ENCODE assay signal across 26 mouse cellular contexts in the genomic region with DNA sequence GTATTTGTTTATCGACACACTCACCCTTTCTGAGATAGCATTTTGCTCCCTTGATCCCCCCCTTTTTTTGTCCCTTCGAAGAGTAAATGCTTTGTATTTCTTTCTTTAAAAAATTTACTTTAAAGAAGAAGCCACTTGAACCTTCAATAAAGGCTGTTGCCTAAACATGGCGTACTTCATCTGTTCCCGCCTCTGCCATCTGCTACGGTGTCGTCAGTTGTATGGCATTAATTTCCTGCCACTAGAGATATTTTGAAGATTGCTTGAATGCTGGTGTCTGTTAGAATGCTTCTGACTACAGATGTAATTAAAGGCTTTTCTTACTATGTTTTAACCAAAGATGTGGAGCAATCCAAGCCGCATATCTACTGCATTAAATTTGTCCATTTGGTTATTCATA.
A peak's percentile ranks its signal among the peaks of the same experiment; 100 is the strongest.
DNase-seq lines count a peak whose midpoint lies in the region; ATAC-seq and TF ChIP-seq lines count a peak whose summit lies in the region.
"Had no signal": no experiment of that assay in that cellular context is flagged by ENCODE, and none has a peak within 500 bp of the region (broad histone marks: within the 10 kb centered on the region; RNA-seq: fewer than 3 reads in every experiment).

No protein-coding gene starts in this region.

- H3K9ac ChIP-seq in forebrain, embryonic 13.5 days, result no peak overlapping the region
- no peak overlapping the region for H3K9ac ChIP-seq in forebrain, embryonic 12.5 days
- H3K9ac ChIP-seq: embryonic facial prominence, embryonic 12.5 days; embryonic facial prominence, embryonic 15.5 days; heart, embryonic 13.5 days; hindbrain, embryonic 14.5 days had no signal

- no peak for TF ChIP-seq POLR2A in brain, embryonic 14.5 days (IDR thresholded peaks at IDR 0.05; ENCODE audit: borderline replicate concordance, extremely low read depth, insufficient read depth, insufficient read length, poor library complexity, severe bottlenecking)

- no peaks in the 10 kb centered on the region for H3K9me3 ChIP-seq in forebrain, embryonic 13.5 days (replicated peaks)
- H3K9me3 ChIP-seq in forebrain, embryonic 12.5 days, result no peaks in the 10 kb centered on the region
- H3K9me3 ChIP-seq: embryonic facial prominence, embryonic 12.5 days; embryonic facial prominence, embryonic 15.5 days; heart, embryonic 10.5 days; heart, embryonic 13.5 days had no signal

- peak; percentile 40; the same call in 1 of the 2 replicates for ATAC-seq in forebrain, embryonic 13.5 days
- ATAC-seq in forebrain, embryonic 12.5 days (ENCODE audit: low FRiP score), result no peak
- ATAC-seq: activated CD4-positive, CD25-positive, alpha-beta regulatory T cell, adult 4 months; hindbrain, postnatal 0 days; inflammation-experienced regulatory T-cells, adult 6 months; intestine, embryonic 16.5 days had no signal

- no peaks in the 10 kb centered on the region for H3K36me3 ChIP-seq in forebrain, embryonic 13.5 days (ENCODE audit: poor library complexity, severe bottlenecking)
- H3K36me3 ChIP-seq in forebrain, embryonic 12.5 days (replicated peaks), result no peaks in the 10 kb centered on the region
- H3K36me3 ChIP-seq: embryonic facial prominence, embryonic 12.5 days had no signal

- H3K27ac ChIP-seq in forebrain, embryonic 13.5 days, result no peak overlapping the region
- H3K27ac ChIP-seq in forebrain, embryonic 12.5 days, result no peak overlapping the region
- H3K27ac ChIP-seq: embryonic facial prominence, embryonic 12.5 days; embryonic facial prominence, embryonic 15.5 days; heart, adult 2 months; heart, embryonic 10.5 days; heart, embryonic 13.5 days; hindbrain, embryonic 14.5 days; hindbrain, postnatal 0 days had no signal

- peak; percentile 21 for DNase-seq in layer of hippocampus, adult 11-12 months (ENCODE audit: low spot score)
- DNase-seq in layer of hippocampus, adult 9-11 months, result no peak
- peak; percentile 81 for DNase-seq in brain, embryonic 14.5 days (ENCODE audit: low read depth)
- DNase-seq in kidney, adult 9 months, result no peak
- DNase-seq: adrenal gland, adult 8-10 months; adrenal gland, postnatal 25 days; cerebellum, adult 11 months; cerebellum, adult 2 months; cerebellum, adult 9-11 months; cerebellum, postnatal 25 days; gastrocnemius, postnatal 10 days; gastrocnemius, postnatal 36 days; heart, adult 2 months; heart, postnatal 14 days; heart, postnatal 4 days had no signal

- H3K4me3 ChIP-seq in forebrain, embryonic 13.5 days, result no peak overlapping the region
- no peak overlapping the region for H3K4me3 ChIP-seq in forebrain, embryonic 12.5 days (replicated peaks)
- H3K4me3 ChIP-seq: embryonic facial prominence, embryonic 12.5 days; embryonic facial prominence, embryonic 15.5 days; heart, adult 2 months; heart, embryonic 10.5 days; heart, embryonic 13.5 days had no signal

- no peaks in the 10 kb centered on the region for H3K27me3 ChIP-seq in forebrain, embryonic 13.5 days
- H3K27me3 ChIP-seq in forebrain, embryonic 12.5 days, result no peaks in the 10 kb centered on the region
- H3K27me3 ChIP-seq: embryonic facial prominence, embryonic 12.5 days; embryonic facial prominence, embryonic 15.5 days; heart, embryonic 13.5 days had no signal

- H3K4me1 ChIP-seq in forebrain, embryonic 13.5 days, result peaks cover 21% of the 10 kb centered on the region
- H3K4me1 ChIP-seq in forebrain, embryonic 12.5 days, result peaks cover 11% of the 10 kb centered on the region
- H3K4me1 ChIP-seq: embryonic facial prominence, embryonic 12.5 days; embryonic facial prominence, embryonic 15.5 days; heart, embryonic 10.5 days; heart, embryonic 13.5 days had no signal

- no peak overlapping the region for H3K4me2 ChIP-seq in forebrain, embryonic 13.5 days
- H3K4me2 ChIP-seq in forebrain, embryonic 12.5 days, result no peak overlapping the region
- H3K4me2 ChIP-seq: embryonic facial prominence, embryonic 12.5 days; embryonic facial prominence, embryonic 15.5 days; heart, embryonic 13.5 days; hindbrain, embryonic 14.5 days had no signal

- no peak for TF ChIP-seq CTCF in brain, embryonic 14.5 days (IDR thresholded peaks at IDR 0.05; ENCODE audit: borderline replicate concordance, extremely low read depth, insufficient read depth, insufficient read length)

- WGBS in forebrain, embryonic 13.5 days, result 81% methylated on average over 7 of the region's 7 CpGs
- WGBS in forebrain, embryonic 12.5 days, result 75% methylated on average over 7 of the region's 7 CpGs

Comparison
In these comparisons a context has a peak if more than half of its experiments do, and no peak if none do; other contexts are left out.
1. DNase-seq: peak in layer of hippocampus, adult 11-12 months (single experiment) and brain, embryonic 14.5 days (single experiment); none in layer of hippocampus, adult 9-11 months (single experiment) and kidney, adult 9 months (single experiment).